Mouse (Mus musculus) forebrain, embryonic 13.5 days (tissue): Measurements from ENCODE around the gene Tbx2. TPM values are rescaled to one million over a fixed set of nuclear protein-coding genes. Genes with fewer than 3 reads are reported as not detected.

Experiments used
- ATAC-seq: fragments of 200-750 bp; cut with Nextera tagmentation; 2 replicates; pipeline ENCODE4 v1.8.0; 2017
- H3K27ac ChIP-seq: fragments of 300-500 bp; sonication (generic); 2 replicates; pipeline ENCODE4 v1.5.1; 2015; ENCODE audit warnings: inconsistent platforms, mild to moderate bottlenecking, moderate library complexity
- H3K27me3 ChIP-seq: fragments of 300-500 bp; sonication (generic); 2 replicates; pipeline ENCODE4 v1.6.1; 2015; ENCODE audit warnings: mild to moderate bottlenecking, inconsistent platforms
- H3K36me3 ChIP-seq: fragments of 300-500 bp; sonication (generic); 2 replicates; pipeline ENCODE4 v1.6.1; 2015; ENCODE audit warnings: mild to moderate bottlenecking, inconsistent platforms; ENCODE audit not compliant: poor library complexity, severe bottlenecking
- H3K4me1 ChIP-seq: fragments of 300-500 bp; sonication (generic); 2 replicates; pipeline ENCODE4 v1.6.1; 2015; ENCODE audit warnings: inconsistent platforms
- H3K4me2 ChIP-seq: fragments of 300-500 bp; sonication (generic); 2 replicates; pipeline ENCODE4 v1.6.1; 2015; ENCODE audit warnings: inconsistent platforms, mild to moderate bottlenecking, moderate library complexity
- H3K4me3 ChIP-seq: fragments of 300-500 bp; sonication (generic); 2 replicates; pipeline ENCODE4 v1.5.1; 2015; ENCODE audit warnings: mild to moderate bottlenecking, inconsistent platforms
- H3K9ac ChIP-seq: fragments of 300-500 bp; sonication (generic); 2 replicates; pipeline ENCODE4 v1.6.1; 2015; ENCODE audit warnings: mild to moderate bottlenecking, inconsistent platforms
- H3K9me3 ChIP-seq: fragments of 300-500 bp; sonication (generic); replicated peaks from 2 replicates; pipeline ENCODE4 v1.6.1; 2016; ENCODE audit warnings: inconsistent platforms
- WGBS: fragments of 180-500 bp; shearing (Covaris S2); methylation state at CpG from one replicate; pipeline ENCODE4 v1.1.7; 2015; 5-methylcytosine and 5-hydroxymethylcytosine counted together
- polyA plus RNA-seq: library from polyadenylated mRNA; unstranded; fragments of >200 nt; fragmentation: Nextera tagmentation; extraction: Ambion mirVana; gene quantifications from 2 replicates; pipeline ENCODE4 v1.2.1, GENCODE M21; 2015

Tbx2 gene
- polyA plus RNA-seq, 1 experiment from 2014 or later: 0.61 TPM

DNA sequence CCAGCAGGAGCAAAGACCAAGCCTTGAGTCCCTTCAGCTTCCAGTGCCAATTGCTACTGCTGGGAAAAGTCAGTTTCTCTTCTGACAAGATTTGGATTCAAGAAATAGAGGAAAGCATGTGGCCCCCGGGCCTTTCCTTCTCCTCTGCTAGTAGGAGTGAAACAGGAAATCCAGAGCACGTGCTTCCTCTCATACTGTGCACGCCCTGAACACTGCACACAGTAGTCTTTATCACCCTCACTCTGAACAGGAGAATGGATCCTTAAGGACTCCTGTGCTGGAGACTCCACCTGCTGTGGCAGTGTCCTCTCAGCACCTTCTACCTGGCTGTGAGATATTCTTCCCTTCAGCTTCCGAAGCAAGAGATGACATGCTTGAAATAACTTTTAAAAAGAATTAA is 21.1 kb upstream of the Tbx2 start:
- Histone ChIP-seq H3K4me1 (no peaks in the 10 kb centered on the region), H3K9ac (no peak overlapping the region)
- no peak for ATAC-seq

DNA sequence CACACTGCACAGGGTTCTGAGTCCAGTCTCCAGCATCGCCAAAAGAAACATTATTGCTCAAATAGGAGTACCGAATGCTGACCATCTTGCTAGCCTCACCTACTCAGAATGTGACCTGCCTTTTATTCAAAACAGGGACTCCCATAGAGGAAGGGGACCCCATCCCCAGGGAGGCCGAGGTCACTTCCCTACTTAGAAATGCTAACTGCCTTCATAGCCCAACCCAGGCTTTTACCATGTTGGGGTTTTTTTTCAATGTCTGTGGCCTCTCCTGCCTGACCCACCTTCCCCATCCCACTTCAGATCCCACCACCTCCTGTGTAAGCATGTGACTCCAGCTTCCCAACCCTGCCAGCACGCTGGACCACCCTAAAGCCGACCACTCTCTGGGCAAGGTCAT is 20.7 kb upstream of the Tbx2 start:
- WGBS: 91% methylated on average over 5 of the region's 5 CpGs
- Histone ChIP-seq H3K4me1 (no peaks in the 10 kb centered on the region), H3K9me3 (no peaks in the 10 kb centered on the region), H3K4me2 (no peak overlapping the region), H3K9ac (no peak overlapping the region), H3K36me3 (no peaks in the 10 kb centered on the region), H3K27ac (no peak overlapping the region), H3K27me3 (peaks cover 46% of the 10 kb centered on the region), H3K4me3 (no peak overlapping the region)
- no peak for ATAC-seq

More for the DNA sequence above, 21.1 kb upstream of the Tbx2 start:
- 79% methylated on average over 4 of the region's 4 CpGs for whole genome bisulfite sequencing
- H3K4me3 ChIP-seq: no peak overlapping the region
- peaks cover 46% of the 10 kb centered on the region for H3K27me3 ChIP-seq
- no peaks in the 10 kb centered on the region for H3K9me3 ChIP-seq
- no peak overlapping the region for H3K27ac ChIP-seq
- no peak overlapping the region for H3K4me2 ChIP-seq
- no peaks in the 10 kb centered on the region for H3K36me3 ChIP-seq

DNA sequence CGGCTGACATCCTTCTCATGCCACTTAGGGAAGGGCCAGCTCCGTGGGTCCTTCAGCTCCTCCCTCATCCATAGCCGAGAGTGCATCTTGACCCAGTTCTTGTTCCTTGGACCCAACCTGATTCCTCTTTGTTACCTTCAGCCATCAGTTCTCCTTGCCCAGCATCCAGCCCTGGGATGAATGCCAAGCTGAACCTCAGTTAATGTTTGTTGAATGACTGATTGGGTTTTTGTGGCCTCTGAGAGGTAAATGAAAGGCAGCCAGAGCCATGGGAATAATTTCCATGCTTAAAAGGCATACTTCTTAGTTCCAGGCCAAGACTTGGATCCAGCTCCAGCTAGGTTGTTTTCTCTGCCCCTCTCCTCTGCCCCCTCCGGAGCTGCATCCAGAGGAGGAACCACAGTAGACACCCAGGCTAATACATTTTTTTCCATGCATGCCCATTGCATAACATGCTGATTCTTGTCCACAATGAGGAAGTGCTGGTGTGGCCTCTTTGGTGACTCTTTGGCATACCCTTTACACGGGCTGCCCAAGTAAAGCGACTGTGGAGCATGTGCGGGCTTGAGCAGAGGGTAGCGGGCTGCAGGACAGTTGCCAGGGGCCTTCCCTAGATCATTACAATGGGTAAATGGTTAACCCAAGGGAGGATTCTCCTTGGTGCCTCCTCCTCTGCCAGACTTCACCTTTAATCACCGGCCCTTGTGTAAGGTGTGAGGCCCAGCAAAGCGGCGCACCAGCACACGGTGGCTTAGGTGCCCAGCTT is 20.0 kb upstream of the Tbx2 start:
- Histone ChIP-seq H3K27ac (no peak overlapping the region), H3K9ac (no peak overlapping the region), H3K4me3 (no peak overlapping the region), H3K36me3 (no peaks in the 10 kb centered on the region), H3K9me3 (no peaks in the 10 kb centered on the region), H3K4me2 (no peak overlapping the region), H3K27me3 (peaks cover 46% of the 10 kb centered on the region), H3K4me1 (no peaks in the 10 kb centered on the region)
- no peak for ATAC-seq
- WGBS: 87% methylated on average over 12 of the region's 12 CpGs

- Histone ChIP-seq H3K4me2 (no peak overlapping the region), H3K27ac (no peak overlapping the region), H3K4me3 (no peak overlapping the region), H3K9me3 (no peaks in the 10 kb centered on the region), H3K9ac (no peak overlapping the region), H3K27me3 (peaks cover 61% of the 10 kb centered on the region), H3K36me3 (no peaks in the 10 kb centered on the region), H3K4me1 (no peaks in the 10 kb centered on the region)
- no peak for ATAC-seq
- 33% methylated on average over 4 of the region's 4 CpGs for WGBS
These were observed 17.7 kb upstream of the Tbx2 start for GRCm38 (mm10) chr11:85814678-85815077.

DNA sequence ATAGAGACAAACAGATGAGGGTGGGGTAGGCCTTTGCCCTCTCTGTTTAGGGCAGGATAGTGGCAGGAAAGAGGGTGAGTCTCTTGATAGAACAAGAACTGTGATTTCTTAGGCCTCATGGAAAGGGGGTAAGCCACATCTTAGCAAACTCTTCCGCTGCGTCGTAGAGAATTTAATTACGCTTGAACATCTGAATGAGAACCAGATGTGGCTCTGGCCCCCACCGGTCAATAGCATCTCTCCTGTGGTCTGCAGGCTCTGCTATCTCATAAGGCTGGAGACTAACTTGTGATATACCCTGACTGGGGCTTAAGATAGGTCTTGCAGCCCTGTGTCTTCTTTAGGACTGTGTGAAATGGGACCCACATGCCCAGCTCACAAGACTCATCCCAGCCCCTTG is 15.9 kb upstream of the Tbx2 start:
- H3K4me3 ChIP-seq: no peak overlapping the region
- no peak overlapping the region for H3K9ac ChIP-seq

GRCm38 (mm10) chr11:85818401-85818800 is 13.9 kb upstream of the Tbx2 start:
- no peaks in the 10 kb centered on the region for H3K36me3 ChIP-seq
- H3K9me3 ChIP-seq: no peaks in the 10 kb centered on the region
- no peak overlapping the region for H3K4me2 ChIP-seq
- peaks cover 62% of the 10 kb centered on the region for H3K27me3 ChIP-seq
- ATAC-seq: no peak
- WGBS: 73% methylated on average over 3 of the region's 3 CpGs
- H3K27ac ChIP-seq: no peak overlapping the region
- H3K4me1 ChIP-seq: no peaks in the 10 kb centered on the region
- no peak overlapping the region for H3K9ac ChIP-seq
- no peak overlapping the region for H3K4me3 ChIP-seq

More for the DNA sequence above, 15.9 kb upstream of the Tbx2 start:
- Histone ChIP-seq H3K4me1 (no peaks in the 10 kb centered on the region), H3K27me3 (peaks cover 64% of the 10 kb centered on the region), H3K27ac (no peak overlapping the region), H3K9me3 (no peaks in the 10 kb centered on the region), H3K36me3 (no peaks in the 10 kb centered on the region), H3K4me2 (no peak overlapping the region)
- no peak for ATAC-seq
- WGBS: 91% methylated on average over 5 of the region's 5 CpGs

DNA sequence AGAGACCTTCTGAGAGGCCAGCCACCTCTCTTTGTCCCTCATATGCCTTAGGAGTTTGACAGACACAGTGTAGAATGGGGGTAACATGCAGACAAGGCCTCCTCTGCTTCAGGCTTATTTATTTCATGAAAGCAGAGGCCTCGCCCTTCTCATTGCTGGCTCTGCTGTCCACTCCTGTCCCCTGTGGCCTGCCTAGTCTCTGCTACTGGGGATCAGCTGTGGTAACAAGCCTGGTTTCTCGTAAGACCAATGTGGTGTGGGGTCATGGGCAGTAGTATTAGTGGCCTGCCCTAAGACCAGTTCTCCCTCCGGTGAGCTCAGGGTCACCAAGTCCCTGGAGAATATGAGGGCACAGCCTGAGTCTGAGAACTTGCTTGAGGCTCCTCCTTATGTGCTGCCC is 11.4 kb upstream of the Tbx2 start:
- no peak overlapping the region for H3K9ac ChIP-seq
- H3K4me1 ChIP-seq: no peaks in the 10 kb centered on the region
- H3K9me3 ChIP-seq: no peaks in the 10 kb centered on the region
- no peak for ATAC-seq
- no peak overlapping the region for H3K4me2 ChIP-seq
- 86% methylated on average over 3 of the region's 3 CpGs for WGBS
- H3K36me3 ChIP-seq: no peaks in the 10 kb centered on the region
- H3K27me3 ChIP-seq: peaks cover 70% of the 10 kb centered on the region
- H3K4me3 ChIP-seq: no peak overlapping the region
- H3K27ac ChIP-seq: no peak overlapping the region

DNA sequence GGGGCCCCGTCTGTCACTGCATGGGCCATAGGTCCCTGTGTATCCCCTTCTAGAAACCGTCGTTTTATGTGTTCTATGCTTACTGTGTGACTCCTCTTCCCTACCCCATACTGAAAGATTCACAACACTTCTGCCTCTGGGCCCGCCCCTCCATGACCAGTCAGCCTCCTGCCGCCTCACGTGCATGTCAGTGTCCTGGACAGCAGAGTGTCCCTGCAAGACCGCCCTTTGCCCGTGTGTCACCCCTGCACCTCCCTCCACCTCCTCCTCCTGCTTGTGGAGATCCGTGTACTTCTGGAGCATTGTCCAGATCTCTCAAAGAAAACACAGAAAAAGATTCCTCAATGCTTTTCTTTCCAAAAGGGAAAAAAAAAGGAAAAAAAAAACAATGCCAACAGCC is 10.7 kb upstream of the Tbx2 start:
- Histone ChIP-seq H3K9ac (no peak overlapping the region), H3K27ac (no peak overlapping the region), H3K27me3 (peaks cover 76% of the 10 kb centered on the region), H3K36me3 (no peaks in the 10 kb centered on the region), H3K4me2 (no peak overlapping the region), H3K4me1 (no peaks in the 10 kb centered on the region), H3K9me3 (no peaks in the 10 kb centered on the region), H3K4me3 (no peak overlapping the region)
- no peak for ATAC-seq
- 79% methylated on average over 9 of the region's 9 CpGs for WGBS

- WGBS: 11% methylated on average over 6 of the region's 6 CpGs
- no peak overlapping the region for H3K4me3 ChIP-seq
These were observed 9.2 kb upstream of the Tbx2 start for GRCm38 (mm10) chr11:85823181-85823580.

GRCm38 (mm10) chr11:85823794-85824193 is 8.6 kb upstream of the Tbx2 start:
- H3K4me3 ChIP-seq: no peak overlapping the region
- no peaks in the 10 kb centered on the region for H3K9me3 ChIP-seq
- WGBS: 93% methylated on average over 4 of the region's 4 CpGs
- no peak overlapping the region for H3K27ac ChIP-seq
- no peak overlapping the region for H3K9ac ChIP-seq
- no peak overlapping the region for H3K4me2 ChIP-seq
- ATAC-seq: no peak
- no peaks in the 10 kb centered on the region for H3K36me3 ChIP-seq
- no peaks in the 10 kb centered on the region for H3K4me1 ChIP-seq
- H3K27me3 ChIP-seq: peaks cover 86% of the 10 kb centered on the region

More at GRCm38 (mm10) chr11:85823181-85823580, 9.2 kb upstream of the Tbx2 start:
- no peak overlapping the region for H3K4me2 ChIP-seq
- H3K9ac ChIP-seq: no peak overlapping the region
- H3K4me1 ChIP-seq: no peaks in the 10 kb centered on the region
- H3K27ac ChIP-seq: no peak overlapping the region
- no peaks in the 10 kb centered on the region for H3K36me3 ChIP-seq
- ATAC-seq: no peak
- peaks cover 84% of the 10 kb centered on the region for H3K27me3 ChIP-seq
- H3K9me3 ChIP-seq: no peaks in the 10 kb centered on the region

GRCm38 (mm10) chr11:85825031-85825430 is 7.3 kb upstream of the Tbx2 start:
- H3K9me3 ChIP-seq: no peaks in the 10 kb centered on the region
- H3K36me3 ChIP-seq: no peaks in the 10 kb centered on the region
- H3K27ac ChIP-seq: no peak overlapping the region
- ATAC-seq: no peak
- no peak overlapping the region for H3K9ac ChIP-seq
- peaks cover 92% of the 10 kb centered on the region for H3K27me3 ChIP-seq
- no peak overlapping the region for H3K4me3 ChIP-seq
- WGBS: 74% methylated on average over 10 of the region's 10 CpGs
- peaks cover 9% of the 10 kb centered on the region for H3K4me1 ChIP-seq
- no peak overlapping the region for H3K4me2 ChIP-seq

GRCm38 (mm10) chr11:85825823-85826222 is 6.5 kb upstream of the Tbx2 start:
- no peak overlapping the region for H3K4me2 ChIP-seq
- H3K36me3 ChIP-seq: no peaks in the 10 kb centered on the region
- H3K27me3 ChIP-seq: peaks cover 93% of the 10 kb centered on the region
- peaks cover 13% of the 10 kb centered on the region for H3K4me1 ChIP-seq
- WGBS: 90% methylated on average over 7 of the region's 7 CpGs
- no peak overlapping the region for H3K4me3 ChIP-seq
- no peak for ATAC-seq
- H3K9ac ChIP-seq: no peak overlapping the region
- no peaks in the 10 kb centered on the region for H3K9me3 ChIP-seq
- no peak overlapping the region for H3K27ac ChIP-seq

GRCm38 (mm10) chr11:85827342-85827741 is 5.0 kb upstream of the Tbx2 start:
- Histone ChIP-seq H3K36me3 (no peaks in the 10 kb centered on the region), H3K4me1 (peaks cover 17% of the 10 kb centered on the region), H3K9me3 (no peaks in the 10 kb centered on the region), H3K4me2 (no peak overlapping the region), H3K9ac (no peak overlapping the region), H3K27me3 (peaks cover 95% of the 10 kb centered on the region), H3K4me3 (no peak overlapping the region), H3K27ac (no peak overlapping the region)
- ATAC-seq: no peak
- WGBS: 12% methylated on average over 9 of the region's 9 CpGs
